Mouse (Mus musculus) right cerebral cortex, adult 18-20 months (tissue): ENCODE data around the gene Olfr344.

Source experiments
- DNase-seq: peaks from one replicate; pipeline ENCODE4 v3.0.0; 2022; ENCODE audit warnings: mixed read lengths

The Olfr344 gene

GRCm38 (mm10) chr2:36566362-36566761 is at the start of gene Olfr344:
Gene Olfr344 (plus strand): TSS chr2:36566662.
- no peak for DNase-seq

GRCm38 (mm10) chr2:36524698-36525097 is 41.8 kb upstream of the Olfr344 start, which contains the start of gene Olfr342:
Gene Olfr342 (plus strand): TSS chr2:36524998.
- no peak for DNase-seq

GRCm38 (mm10) chr2:36565156-36565555 is 1.3 kb upstream of the Olfr344 start:
- DNase-seq, result peak; percentile 24

- DNase-seq, result peak; percentile 5
Observed at GRCm38 (mm10) chr2:36567022-36567421, 560 bp downstream of the Olfr344 start.

GRCm38 (mm10) chr2:36567845-36568244 is 1.4 kb downstream of the Olfr344 start:
- DNase-seq, result no peak
